Mouse (Mus musculus) fibroblast of lung, adult 2 months (primary cell): ENCODE data around the gene Fam178b.

Experiments used
- DNase-seq: peaks from one replicate; pipeline ENCODE4 v3.0.0-alpha.2; 2011; ENCODE audit warnings: low read depth

The Fam178b gene

DNA sequence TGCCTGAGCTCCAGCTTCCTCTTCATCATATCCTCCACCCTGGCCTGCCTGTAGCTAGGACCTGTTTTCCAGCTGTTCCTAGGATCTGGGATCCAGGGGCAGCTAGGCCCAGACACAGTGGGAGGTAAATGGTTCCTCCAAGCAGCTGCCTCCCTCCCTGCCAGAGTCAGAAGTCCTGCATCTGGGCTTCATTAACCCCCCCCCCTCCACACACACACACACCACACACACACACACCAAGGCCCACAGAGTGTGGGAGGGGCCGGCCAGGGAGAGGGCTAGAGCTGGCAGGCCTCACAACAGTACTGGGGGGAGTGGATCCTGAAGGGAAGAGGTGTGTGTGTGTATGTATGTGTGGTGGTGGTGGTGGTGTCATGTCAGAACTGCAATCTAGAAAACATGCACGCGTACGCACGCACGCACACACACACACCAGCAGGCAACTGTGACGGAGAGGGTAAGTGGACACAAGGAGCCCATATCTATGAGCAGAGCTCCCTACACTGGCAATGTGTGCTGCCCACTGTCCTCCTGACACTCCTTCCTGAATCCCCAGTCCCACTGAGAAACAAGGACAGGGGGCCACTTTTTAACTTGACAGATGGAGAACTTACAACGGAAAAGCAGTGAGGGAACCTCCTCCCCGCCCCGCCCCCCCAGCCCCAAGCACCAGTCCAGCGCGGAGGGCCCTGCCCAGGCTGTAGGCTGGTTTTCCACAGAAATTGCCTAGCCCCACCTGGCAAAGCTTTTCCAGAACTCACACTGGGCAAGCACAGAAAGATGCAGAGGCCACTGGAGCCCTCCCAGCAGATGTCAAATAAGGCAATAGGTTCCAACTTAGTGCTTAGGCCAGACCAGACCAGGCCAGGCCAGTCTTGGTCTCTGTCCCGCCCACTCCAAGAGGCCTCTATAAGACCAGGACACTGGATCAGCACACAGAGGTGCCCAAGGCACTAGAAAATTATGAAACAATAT, 94.2 kb downstream of the Fam178b start:
- DNase-seq: no peak

GRCm38 (mm10) chr1:36587860-36588259, 95.1 kb downstream of the Fam178b start:
- DNase-seq: no peak

DNA sequence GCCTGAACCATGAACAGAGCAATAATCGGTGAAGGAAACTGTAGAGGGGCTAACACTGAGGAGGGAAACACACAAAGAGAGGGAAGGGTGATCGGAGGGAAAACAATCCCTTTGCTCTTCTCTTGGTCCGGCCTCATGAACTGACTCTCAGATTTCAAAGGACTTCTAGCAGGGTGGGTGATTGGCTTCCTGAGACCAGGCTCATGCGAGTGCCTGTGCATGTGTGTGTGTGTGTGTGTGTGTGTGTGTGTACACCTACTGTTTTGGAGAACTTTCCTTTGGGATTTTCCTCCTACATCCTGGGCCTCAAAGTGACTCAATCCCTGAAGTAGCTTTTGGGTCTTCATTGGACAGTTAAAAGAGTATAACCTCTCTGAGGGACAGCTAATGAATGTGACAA, 96.7 kb downstream of the Fam178b start:
- no peak for DNase-seq

DNA sequence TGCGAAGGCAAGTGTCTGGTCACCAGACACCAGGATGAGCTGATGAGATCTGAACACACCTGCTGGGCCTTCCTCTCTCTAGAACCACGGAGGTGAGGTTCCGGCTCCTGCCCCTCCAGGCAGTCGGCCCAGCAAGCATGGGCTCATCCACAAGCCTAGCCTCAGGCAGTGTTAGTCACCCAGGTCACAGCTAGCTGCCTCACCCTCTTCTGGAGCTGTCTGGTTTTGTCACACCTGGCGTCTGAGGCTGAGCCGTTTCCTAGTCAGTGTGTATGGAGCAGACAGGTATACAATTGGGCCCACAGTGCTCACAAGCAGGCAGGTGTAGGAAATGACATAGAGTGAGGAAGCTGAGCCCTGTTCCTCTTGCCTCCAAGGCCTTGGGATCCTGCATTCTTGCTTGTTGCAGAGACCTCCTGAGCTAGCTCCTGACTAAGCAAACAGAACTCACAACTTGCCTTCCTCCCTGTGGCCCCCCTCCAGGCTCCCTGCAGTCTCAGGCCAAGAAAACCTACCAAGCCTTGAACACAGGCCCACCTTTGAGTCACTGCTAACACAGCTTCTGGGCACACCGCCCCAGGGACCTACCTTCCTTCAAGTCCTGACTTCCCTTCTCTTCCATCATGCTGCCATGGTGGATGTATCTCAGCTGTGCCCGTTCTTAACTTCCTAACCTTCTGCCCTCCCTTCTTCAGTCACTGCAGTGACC, 99.4 kb downstream of the Fam178b start:
- DNase-seq: no peak

DNA sequence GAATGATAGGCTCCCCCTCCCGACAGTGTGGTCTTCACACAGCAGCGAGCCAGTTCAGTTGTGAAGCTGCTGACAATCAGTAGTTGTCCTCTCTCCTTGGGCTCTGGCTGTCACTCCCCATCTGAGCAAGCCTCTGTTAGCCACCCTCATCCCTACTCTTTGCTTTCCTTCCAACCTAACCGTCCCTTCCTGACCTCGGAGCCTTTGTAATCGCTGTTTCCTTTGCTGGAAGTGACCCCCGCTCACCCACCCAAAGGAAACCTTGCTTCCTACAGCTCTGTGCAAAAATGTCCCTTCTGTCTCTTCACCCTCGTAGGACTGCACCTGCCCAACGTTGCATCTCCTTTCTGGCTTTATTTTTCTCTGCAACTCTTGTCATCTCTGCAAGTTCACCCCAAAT, 100.8 kb downstream of the Fam178b start:
- DNase-seq: no peak

DNA sequence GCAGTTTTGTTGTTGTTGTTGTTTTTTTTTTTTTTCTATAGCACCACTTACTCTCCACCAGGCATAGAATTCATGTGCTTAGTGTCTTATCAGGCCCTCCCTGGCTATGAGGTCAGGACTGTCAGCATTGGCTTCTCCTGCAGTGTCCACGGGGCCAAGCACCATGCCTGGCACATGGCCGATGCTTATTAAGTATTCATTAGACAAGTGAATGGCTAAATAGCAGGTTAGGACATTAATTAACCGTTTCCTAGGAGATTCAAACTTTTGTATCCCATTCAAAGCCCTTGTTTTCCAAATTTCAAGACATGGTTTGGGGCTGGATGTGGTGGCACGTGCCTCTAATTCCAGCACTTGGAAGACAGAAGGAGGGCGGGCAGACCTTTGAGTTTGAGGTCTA, 101.7 kb downstream of the Fam178b start:
- DNase-seq: no peak

DNA sequence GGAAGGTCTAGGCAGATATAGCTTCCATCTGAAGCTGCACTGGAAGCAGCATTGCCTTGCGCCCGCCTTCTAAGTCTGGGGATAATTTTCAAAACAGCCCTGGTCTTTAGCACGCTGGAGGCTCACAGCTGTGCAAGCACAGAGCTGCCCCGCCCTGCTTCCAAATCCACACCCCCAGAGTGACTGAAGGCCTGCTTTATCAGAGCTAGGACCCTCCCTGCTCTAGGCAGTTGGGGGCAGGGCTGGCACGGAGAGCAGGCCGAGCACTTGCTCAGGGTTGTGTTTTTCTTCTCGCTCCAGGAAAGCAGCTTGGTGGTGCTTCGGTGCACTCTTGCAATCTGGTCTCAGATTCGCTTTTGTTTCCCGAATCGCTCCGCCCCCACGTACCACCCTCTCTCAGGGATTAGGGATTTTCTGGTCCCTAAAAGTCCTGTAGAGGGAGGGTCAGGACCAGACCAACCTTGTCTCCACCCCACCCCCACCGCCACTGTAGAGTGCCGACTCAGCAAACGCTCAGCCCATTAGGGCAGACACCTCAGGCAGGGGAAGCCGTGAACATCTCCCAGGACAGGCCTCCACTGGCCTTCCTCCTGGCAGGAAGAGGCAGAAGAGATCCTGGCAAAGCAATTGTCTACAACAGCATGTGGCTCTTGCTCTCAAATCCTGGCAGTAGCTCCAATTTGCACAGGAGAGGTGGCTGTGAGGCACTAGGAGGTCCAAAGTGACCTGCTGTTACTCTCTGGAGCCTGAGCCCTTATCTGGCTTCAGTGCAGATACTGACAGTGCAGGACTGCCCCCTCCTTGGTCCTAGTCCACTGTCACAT, 102.4 kb downstream of the Fam178b start:
- no peak for DNase-seq

- no peak for DNase-seq
These were observed 103.0 kb downstream of the Fam178b start for GRCm38 (mm10) chr1:36579974-36580383.

- no peak for DNase-seq
These were observed 105.8 kb downstream of the Fam178b start for GRCm38 (mm10) chr1:36576991-36577675.

DNA sequence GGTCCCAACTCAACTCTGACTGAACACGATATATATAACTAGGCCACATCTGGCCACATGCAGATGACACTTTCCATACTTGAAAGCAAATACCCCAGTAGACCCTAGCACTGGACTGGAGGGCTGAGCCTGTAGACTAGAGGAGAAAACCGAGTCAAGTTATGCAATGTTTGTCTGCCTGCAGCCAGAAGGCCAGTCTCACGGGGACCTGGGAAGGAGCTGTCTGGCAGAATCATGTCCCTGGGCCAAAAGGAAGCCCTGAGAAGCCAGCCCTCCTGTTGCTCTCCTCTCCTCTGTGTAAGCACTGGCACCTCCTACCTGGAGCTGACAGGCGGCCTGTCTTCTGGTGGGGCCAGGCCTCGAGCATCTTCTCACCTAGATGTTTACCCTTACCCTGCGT, 107.6 kb downstream of the Fam178b start:
- no peak for DNase-seq

DNA sequence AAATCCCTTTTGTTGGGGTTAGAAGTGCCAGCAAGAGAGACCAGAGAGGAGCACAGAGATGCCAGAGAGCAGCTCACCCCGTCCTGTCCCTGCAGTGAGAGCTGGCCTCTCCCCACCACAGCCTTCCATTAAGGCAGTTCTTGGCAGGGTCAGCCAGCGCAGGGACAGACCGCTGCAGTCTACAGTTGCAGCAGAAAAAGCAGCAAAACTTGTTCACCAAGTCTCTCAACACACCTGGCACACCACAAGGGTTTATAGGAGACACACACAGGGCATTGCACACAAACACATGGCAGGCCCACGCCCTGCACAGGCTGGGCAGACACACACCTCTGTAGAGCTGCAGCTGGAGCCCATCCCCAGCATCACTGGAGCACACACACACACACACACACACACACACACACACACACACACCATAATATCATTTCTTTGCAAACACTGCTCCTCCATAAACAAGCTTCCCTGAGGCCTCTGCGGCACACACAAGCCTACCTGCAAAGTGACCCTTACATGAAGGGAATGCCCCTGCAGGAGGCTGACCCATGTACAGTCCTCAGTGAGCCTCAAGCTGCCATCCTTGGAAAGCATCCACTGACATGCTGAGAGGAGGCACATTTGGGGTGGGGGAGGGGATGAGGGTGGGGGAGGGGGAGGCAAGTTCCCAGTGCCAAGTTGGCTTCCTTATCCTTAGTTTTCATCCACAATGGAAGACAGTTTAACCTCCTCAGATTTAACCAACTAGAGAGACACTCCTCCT, 108.6 kb downstream of the Fam178b start:
- DNase-seq: no peak

GRCm38 (mm10) chr1:36573524-36573923, 109.5 kb downstream of the Fam178b start:
- no peak for DNase-seq

DNA sequence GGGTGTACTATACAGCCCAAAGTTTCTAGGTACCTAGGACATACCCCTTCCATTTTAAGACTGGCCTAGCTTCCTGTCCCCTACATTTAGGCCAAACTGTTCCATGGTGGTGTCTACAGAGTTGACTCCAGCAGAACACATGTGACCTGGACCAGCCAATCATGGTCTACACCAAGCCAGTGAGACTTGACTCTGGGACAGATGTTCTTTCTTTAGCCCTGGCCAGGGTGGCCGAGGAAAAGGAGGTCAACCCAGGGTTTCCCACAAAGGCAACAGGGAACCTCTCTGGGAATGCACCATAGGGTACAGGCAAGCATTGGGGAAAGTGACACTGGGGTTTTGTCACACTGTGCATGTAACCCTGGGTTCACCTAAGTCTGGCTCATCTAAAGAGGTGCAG, 110.3 kb downstream of the Fam178b start:
- DNase-seq: no peak

DNA sequence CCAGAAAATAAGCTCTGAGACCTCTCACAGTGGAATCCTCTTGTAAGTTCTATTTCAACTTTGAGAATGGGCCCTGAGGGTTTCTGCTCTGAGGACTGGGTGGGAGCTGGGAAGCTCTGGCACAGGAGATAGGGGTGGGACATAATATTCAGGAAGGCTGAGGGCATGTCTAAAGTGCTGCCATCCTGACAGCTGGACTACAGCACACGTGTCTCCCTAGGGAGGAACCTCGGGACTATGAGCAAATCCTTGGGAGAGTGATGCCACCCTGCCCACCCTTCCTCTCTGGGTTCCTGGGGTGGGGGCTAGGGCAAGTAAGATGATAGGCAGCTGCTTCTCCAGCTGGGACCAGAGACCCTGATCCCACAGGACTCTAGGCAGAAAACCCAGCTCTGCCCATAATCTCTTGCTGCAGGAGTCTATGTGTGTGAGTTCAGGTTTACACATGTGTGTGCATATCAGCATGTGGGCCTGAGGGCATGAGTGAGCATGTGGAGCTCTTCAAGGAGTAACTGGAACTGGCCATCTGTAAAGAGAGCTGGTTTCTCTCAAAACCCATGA, 110.8 kb downstream of the Fam178b start:
- no peak for DNase-seq

DNA sequence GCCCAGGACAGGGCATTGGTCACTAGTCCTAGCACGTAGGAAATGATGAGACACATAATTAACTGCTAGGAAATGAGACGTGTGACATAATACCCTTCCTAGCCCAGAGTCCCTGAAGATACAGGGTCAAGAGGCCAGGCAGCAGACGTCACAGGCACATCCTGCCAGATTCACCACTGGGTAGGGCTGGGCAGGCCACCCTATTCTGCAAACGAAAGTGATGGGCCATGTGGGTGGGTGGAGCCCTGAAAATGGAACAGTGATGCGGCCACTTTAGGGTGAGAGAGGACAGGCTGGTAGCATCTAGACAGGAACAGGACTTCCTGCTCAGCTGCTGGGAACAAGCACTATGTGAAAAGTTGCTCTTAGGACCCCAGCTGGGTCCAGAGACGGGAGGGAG, 111.4 kb downstream of the Fam178b start:
- DNase-seq: no peak

DNA sequence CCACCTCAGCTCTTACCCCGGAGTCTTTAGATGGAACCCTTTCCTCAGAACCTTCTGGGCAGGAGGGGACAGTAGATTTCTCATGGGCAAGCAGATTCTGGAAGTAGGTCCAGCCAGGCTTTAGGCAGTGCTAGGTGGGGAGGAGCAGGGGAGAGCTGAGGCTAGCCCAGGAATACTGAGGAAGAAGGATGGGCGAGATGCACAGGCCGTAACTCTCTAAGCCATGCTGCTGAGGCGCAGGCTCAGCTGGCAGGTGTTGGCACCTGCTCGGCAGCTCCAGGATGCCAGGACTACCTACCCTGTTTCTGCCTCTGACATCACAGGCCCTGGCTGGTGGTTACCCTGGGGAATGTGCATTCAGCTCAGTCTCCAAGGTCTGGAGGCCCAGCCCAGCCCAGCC, 112.7 kb downstream of the Fam178b start:
- DNase-seq: no peak

GRCm38 (mm10) chr1:36569694-36570276, 113.2 kb downstream of the Fam178b start:
- DNase-seq: no peak

GRCm38 (mm10) chr1:36568776-36569175, 114.2 kb downstream of the Fam178b start:
- DNase-seq: no peak

DNA sequence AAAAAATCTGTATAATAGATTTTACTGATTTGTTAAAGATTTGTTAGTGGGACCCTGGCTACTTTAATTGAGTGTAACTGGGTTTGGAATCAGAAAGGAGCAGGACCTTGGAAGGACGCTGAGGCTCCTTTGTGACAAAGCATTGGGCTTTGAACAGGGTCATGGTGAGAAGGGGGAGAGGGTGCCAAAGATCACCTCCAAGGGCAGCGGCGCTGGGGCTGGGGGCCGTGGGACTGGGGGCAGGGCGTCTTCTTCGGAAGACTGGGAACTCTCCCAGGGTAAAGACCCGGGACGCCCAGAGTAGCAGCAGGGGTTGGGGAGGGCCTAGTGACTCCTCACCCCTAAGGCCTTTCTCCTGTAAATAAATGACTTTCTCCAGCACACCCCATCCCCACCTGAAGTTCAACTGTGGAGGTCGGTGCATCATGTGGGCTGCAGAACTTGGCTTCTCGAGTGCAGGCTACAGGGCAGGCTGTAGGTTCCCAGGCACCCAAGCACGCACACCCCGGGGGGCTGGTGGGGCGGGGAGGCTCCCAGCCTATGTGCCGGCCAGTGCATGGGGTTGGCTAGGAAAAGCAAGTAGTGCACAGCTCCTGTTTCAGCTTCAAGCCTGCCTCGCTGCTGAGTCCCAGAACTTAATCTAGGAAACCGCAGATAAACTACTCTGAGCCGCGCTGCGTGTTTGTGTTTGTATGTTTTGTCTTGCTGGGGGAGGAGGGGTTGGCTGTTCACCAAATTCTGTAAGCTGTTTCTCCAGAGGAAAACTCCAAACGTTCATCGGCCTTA, 115.0 kb downstream of the Fam178b start:
- no peak for DNase-seq
